Mouse (Mus musculus) Muller cell, postnatal 12 days (primary cell): ENCODE results near the gene Slirp.
"Not testable (repeated sequence)": the region's sequence is repeated elsewhere in the genome, so short reads cannot be mapped to it uniquely, and the experiment has no call there.

Source experiments
- DNase-seq: peaks from one replicate; pipeline ENCODE4 v3.0.0-alpha.2; 2015; ENCODE audit errors: inconsistent ontology term

The Slirp gene

DNA sequence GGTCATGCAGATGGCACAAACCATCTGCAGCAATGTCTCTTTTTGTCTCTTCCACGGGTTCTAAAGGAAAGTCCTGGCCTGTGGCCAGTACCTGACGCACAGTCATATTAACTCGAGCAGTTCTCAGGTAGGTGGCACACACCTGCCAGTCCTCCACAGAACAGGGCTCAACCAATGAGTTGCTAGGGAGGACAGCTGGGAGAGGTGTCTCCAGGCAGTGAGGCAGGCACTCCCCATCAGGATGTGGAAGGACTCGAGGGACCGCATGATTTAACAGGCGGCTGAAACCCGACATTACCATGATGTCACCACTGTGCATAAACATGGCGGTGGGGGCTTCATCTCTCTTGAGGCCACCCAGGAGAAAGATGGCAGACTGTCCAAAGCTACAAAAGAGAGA, 14.8 kb upstream of the Slirp start:
- no peak for DNase-seq

GRCm38 (mm10) chr12:87442177-87443114, 1.2 kb upstream of the Slirp start:
- DNase-seq, result peak; percentile 32

DNA sequence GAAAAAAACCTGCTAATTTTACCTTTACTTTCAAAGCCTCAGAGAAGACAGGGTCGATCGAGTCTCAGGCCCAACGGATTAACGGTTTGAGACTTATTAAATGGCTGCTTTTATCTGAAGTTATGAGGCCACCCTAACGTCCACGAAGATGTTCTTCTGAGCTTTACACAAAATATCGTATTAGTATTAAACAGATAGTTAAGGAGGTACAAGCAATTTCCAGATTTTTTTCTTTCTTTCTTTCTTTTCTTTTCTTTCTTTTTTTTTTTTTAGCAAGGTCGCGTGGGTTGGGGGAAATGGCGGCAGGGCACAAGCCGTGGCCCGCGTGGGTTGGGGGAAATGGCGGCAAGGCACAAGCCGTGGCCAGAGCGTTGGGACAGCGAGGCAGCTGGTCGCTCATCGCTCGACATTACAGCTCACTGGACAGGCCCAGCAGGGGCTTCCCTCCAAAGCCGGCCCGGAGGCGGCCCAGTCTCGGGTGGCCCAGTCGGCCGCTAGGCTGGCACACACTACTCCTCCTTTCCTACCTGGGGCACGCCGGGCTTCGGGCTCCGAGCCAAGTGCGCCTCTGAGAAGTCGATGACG, 489 bp upstream of the Slirp start:
- DNase-seq, result no peak

DNA sequence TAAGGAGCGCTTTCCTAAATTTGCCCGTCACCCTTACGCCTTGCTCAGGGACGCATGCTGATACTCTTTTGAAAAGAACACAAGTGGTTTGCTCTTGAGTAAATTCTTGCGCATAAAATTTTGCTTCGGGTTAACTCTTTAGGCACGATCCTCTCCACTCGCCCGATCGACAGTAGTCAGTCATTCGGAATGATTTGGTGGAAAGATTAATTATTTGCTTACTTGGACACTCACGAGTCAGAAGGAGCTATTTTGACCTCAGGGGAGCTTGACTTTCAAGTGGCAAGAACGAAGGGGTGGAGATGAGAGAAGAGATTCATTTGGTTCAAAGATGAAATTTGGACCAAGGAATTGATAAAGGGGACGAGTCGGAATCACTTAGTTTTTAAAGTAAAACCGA, 515 bp downstream of the Slirp start:
- DNase-seq, result no peak

DNA sequence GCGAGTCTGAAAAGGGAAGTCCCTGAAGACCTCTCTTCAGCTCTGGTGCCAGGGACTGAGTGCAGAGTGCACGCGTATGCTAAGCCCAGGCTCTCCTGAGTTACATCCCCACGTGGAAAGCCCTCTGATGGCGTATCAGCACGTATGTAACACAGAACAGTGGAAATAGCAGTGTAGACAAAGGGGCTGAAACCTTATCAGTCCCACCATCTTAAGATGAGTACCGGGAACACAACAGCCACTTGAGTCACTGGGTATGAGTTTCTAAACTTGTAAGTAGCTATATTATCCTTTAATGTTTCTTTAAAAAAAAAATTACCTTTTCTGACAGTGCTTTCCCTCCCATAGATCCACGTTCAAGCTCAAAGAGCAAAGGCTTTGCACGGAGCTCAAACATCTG, 5.8 kb downstream of the Slirp start:
- no peak for DNase-seq

DNA sequence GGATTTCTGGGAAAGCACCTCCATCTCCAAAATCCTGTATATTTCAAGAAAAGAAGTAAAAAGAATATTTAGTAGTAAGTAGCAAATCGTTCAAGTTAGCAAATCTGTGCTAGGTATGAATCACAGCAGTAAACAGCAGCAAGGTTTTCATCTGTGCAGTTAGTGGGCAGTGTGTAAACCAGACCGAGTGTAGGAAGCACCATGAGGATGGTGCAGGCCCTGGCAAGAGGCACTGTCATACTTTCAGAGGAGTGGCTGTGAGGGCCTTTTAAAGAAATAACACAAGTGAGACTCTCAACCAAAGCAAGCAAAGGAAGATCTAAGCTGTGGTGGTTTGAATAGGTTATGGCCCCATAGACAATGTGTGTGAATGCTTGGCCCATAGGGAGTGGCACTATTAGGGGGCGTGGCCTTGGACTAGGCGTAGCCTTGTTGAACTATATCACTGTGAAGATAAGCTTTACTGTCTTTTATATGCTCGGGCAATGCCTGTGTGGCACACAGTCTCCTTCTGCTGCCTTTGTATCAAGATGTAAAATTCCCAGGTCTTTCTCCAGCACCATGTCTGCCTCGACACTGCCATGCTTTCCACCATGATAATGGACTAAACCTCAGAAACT, 21.1 kb downstream of the Slirp start:
- no peak for DNase-seq

- peak; percentile 11 for DNase-seq
These were observed 26.8 kb downstream of the Slirp start for GRCm38 (mm10) chr12:87470263-87471136.

DNA sequence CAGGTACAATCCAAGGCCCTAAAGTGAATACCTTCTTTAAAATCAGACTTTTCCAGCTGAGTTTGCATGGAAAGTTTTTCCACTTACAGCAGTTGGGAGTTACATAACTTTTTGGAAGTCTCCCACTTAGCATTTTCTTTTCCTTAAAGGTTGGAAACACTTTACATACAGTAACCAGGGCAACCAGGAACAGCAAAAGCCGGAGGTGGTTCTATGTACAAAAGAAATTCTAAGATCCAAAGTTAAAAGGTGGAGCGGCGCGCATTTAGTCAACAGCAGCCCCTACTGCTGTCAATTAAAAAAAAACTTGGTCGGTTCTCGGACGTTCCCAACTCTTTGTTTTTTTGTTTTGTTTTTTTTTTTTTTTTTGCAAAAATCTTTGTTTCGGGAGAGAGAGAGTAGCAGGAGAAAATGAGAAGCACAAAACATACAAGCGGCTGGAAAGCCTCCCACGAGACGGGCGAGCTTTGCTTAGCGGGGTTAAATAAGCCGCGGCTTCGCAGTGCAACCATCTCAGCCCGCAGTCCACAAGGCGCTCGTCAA, 27.8 kb downstream of the Slirp start:
- peak; percentile 68 for DNase-seq

DNA sequence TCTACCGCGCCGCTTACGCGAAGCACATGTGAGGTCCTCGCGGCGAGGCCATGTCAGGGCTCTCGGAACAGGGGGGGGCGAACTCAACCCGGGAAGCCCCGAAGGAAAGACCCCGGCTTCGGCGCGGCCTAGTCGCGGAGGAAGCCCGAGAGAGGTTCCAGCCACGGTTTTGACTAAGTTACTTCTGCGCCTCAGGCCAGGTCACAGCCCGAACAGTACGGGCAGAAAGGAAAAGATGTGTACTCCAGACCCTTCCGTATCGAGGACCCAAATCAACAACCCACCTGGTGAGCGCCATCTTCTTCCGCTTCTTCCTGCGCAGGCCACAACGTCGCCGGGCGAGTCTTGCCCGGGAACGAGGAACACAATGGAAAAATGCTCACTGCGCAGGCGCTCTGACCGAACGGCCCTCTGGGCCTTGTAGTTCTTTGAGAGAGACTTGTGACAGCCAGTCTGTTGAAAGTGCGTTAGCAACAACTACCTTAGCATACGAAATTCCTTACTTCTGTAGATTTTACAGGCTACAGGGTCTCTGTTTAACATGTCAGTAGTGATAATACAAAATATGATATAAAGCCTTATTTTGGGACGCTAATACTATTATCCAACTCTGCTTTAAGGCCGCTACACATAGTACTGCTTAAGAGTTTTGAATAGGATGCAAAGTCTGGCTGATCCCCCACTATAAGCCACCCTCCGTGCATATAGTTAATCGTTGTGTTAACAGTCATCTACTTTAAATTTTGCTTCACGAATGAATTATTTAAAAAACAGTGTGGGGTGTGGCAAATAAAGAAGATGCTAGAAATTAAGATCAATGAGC, 28.5 kb downstream of the Slirp start, which contains the start of gene Snw1:
Gene Snw1, minus strand, starts transcription at position 311 of the 823 bp plus-strand sequence.
- peak; percentile 90 for DNase-seq

DNA sequence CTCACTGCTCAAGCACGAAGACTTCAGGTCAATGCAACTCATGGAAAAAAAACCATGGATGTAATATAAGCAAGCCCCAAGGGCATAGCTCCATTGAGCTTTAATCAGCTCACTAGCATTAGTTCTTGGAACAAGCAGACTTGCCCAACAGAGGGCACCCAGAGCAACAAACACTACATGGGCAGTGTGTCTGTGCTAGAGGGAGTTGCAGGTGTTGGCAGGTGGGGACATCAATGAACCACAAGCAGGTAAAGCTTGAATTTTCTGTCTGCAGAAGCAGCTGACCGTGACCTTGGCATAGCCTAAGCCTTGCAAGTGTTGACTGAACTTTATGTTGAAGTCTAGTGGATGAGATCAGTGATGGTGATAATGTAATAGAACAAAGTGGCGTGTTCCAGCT, 31.1 kb downstream of the Slirp start:
- DNase-seq, result no peak

DNA sequence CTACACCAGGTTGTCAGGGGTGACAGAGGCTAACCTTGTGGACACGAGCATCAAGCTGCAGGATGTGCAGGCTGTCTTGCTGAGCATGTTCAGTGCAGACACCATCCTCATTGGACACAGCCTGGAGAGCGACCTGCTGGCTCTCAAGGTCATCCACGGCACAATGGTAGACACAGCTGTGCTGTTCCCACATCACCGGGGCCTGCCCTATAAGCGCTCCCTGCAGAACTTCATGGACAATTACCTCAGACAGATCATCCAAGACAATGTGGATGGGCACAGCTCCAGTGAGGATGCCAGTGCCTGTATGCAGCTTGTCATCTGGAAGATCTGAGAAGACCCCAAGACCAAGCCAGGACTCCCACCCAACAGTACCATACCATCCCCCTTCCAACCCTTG, 38.8 kb downstream of the Slirp start:
- DNase-seq, result not testable (repeated sequence)

DNA sequence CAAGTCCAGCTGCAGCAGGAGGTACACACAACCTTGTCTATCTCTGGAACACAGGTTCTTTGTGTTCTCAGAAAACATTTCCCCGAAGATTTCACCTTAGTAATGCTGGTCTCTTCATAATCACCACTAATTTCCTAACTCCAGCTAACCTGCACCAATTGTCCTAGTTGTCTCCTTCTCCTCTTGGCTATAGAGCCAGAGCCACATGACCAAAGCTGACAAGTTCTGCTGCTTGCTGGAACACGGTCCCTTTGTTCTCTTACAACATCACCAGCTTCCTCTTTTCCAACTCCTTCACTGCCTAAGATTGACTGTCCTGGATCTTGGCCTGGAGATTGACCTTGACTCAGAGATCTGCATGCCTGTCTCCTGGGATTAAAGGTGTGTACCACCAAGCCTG, 45.0 kb downstream of the Slirp start:
- DNase-seq, result not testable (repeated sequence)

DNA sequence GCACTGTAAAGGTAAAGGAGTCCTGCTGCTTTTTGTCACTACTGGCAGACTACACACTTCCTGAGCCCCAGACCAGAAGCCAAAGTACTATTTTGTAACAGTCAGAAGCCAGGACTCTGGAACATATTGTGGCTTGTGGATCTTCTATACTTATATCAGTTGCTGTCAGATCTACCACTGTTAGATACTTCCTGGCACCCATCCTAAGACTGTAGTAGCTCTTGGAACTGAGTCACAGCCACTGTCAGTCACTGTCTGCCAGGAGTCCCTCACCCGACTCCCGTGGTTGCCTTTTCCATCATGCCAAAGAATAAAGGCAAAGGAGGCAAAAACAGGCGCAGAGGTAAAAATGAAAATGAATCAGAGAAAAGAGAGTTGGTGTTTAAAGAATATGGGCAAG, 50.7 kb downstream of the Slirp start, which contains the start of gene Gm5788:
Gene Gm5788, plus strand, starts transcription at position 301 of the 400 bp plus-strand sequence.
- DNase-seq, result not testable (repeated sequence)
